Mouse (Mus musculus): ENCODE measurements around the gene Kif27. TPM values are rescaled to one million over a fixed set of nuclear protein-coding genes. Genes with fewer than 3 reads are reported as not detected.

Gene Kif27
- polyA plus RNA-seq, 1 experiment: not detected

- 85% methylated on average over 3 of the region's 3 CpGs for WGBS
Measured at GRCm38 (mm10) chr13:58280528-58280927, 78.4 kb downstream of the Kif27 start.

GRCm38 (mm10) chr13:58276256-58276655 is 82.7 kb downstream of the Kif27 start:
- no peak for TF ChIP-seq POLR2A (IDR thresholded peaks at IDR 0.05; ENCODE audit: insufficient read depth, low read depth, low read length)
- no peak for TF ChIP-seq CTCF (IDR thresholded peaks at IDR 0.05; ENCODE audit: insufficient read depth, low read depth, low read length)
- H3K27ac ChIP-seq (ENCODE audit: insufficient read depth, low read depth, low read length): no peak overlapping the region
- H3K4me3 ChIP-seq (ENCODE audit: insufficient read depth, low read depth, low read length): no peak overlapping the region
- H3K4me1 ChIP-seq (ENCODE audit: control insufficient read depth, insufficient read depth, low read length): peaks cover 7% of the 10 kb centered on the region
- 79% methylated on average over 10 of the region's 10 CpGs for WGBS

More at GRCm38 (mm10) chr13:58280528-58280927, 78.4 kb downstream of the Kif27 start:
- Histone ChIP-seq H3K27ac (ENCODE audit: insufficient read depth, low read depth, low read length) (no peak overlapping the region), H3K4me3 (ENCODE audit: insufficient read depth, low read depth, low read length) (no peak overlapping the region), H3K4me1 (ENCODE audit: control insufficient read depth, insufficient read depth, low read length) (no peaks in the 10 kb centered on the region)
- TF ChIP-seq POLR2A (IDR thresholded peaks at IDR 0.05; ENCODE audit: insufficient read depth, low read depth, low read length): no peak
- TF ChIP-seq CTCF (IDR thresholded peaks at IDR 0.05; ENCODE audit: insufficient read depth, low read depth, low read length): no peak

GRCm38 (mm10) chr13:58275599-58275998 is 83.3 kb downstream of the Kif27 start, which contains the start of gene Gkap1:
TSS of gene Gkap1 (minus strand) at chr13:58275699.
- Histone ChIP-seq H3K27ac (ENCODE audit: insufficient read depth, low read depth, low read length) (no peak within 1 kb of the TSS), H3K4me1 (ENCODE audit: control insufficient read depth, insufficient read depth, low read length) (peaks cover 7% of the 10 kb centered on the region), H3K4me3 (ENCODE audit: insufficient read depth, low read depth, low read length) (peak within 1 kb of the TSS; percentile 93)
- 79% methylated on average over 8 of the region's 8 CpGs for WGBS
- TF ChIP-seq POLR2A (IDR thresholded peaks at IDR 0.05; ENCODE audit: insufficient read depth, low read depth, low read length) (no peak), CTCF (IDR thresholded peaks at IDR 0.05; ENCODE audit: insufficient read depth, low read depth, low read length) (no peak)

GRCm38 (mm10) chr13:58275076-58275475 is 83.8 kb downstream of the Kif27 start:
- H3K4me3 ChIP-seq (ENCODE audit: insufficient read depth, low read depth, low read length): peak overlapping the region; percentile 93
- TF ChIP-seq CTCF (IDR thresholded peaks at IDR 0.05; ENCODE audit: insufficient read depth, low read depth, low read length) (no peak), POLR2A (IDR thresholded peaks at IDR 0.05; ENCODE audit: insufficient read depth, low read depth, low read length) (no peak)
- H3K27ac ChIP-seq (ENCODE audit: insufficient read depth, low read depth, low read length): no peak overlapping the region
- 27% methylated on average over 9 of the region's 9 CpGs for WGBS
- H3K4me1 ChIP-seq (ENCODE audit: control insufficient read depth, insufficient read depth, low read length): peaks cover 7% of the 10 kb centered on the region

- H3K27ac ChIP-seq (ENCODE audit: insufficient read depth, low read depth, low read length): no peak overlapping the region
- TF ChIP-seq POLR2A (IDR thresholded peaks at IDR 0.05; ENCODE audit: insufficient read depth, low read depth, low read length) (no peak), CTCF (IDR thresholded peaks at IDR 0.05; ENCODE audit: insufficient read depth, low read depth, low read length) (no peak)
- under 1% methylated on average over 84 of the region's 84 CpGs for WGBS
- peaks cover 7% of the 10 kb centered on the region for H3K4me1 ChIP-seq (ENCODE audit: control insufficient read depth, insufficient read depth, low read length)
- H3K4me3 ChIP-seq (ENCODE audit: insufficient read depth, low read depth, low read length): peak overlapping the region; percentile 93
Measured at GRCm38 (mm10) chr13:58274259-58274991, 84.5 kb downstream of the Kif27 start.

- H3K4me3 ChIP-seq (ENCODE audit: insufficient read depth, low read depth, low read length): peak overlapping the region; percentile 93
- no peak overlapping the region for H3K27ac ChIP-seq (ENCODE audit: insufficient read depth, low read depth, low read length)
- peaks cover 7% of the 10 kb centered on the region for H3K4me1 ChIP-seq (ENCODE audit: control insufficient read depth, insufficient read depth, low read length)
- under 1% methylated on average over 115 of the region's 115 CpGs for whole genome bisulfite sequencing
- TF ChIP-seq POLR2A (IDR thresholded peaks at IDR 0.05; ENCODE audit: insufficient read depth, low read depth, low read length): no peak
- TF ChIP-seq CTCF (IDR thresholded peaks at IDR 0.05; ENCODE audit: insufficient read depth, low read depth, low read length): no peak
Measured at GRCm38 (mm10) chr13:58273411-58274258, 85.3 kb downstream of the Kif27 start.

GRCm38 (mm10) chr13:58266864-58267263 is 92.1 kb downstream of the Kif27 start:
- H3K4me1 ChIP-seq (ENCODE audit: control insufficient read depth, insufficient read depth, low read length): no peaks in the 10 kb centered on the region
- WGBS: 88% methylated on average over 3 of the region's 3 CpGs
- H3K4me3 ChIP-seq (ENCODE audit: insufficient read depth, low read depth, low read length): no peak overlapping the region
- H3K27ac ChIP-seq (ENCODE audit: insufficient read depth, low read depth, low read length): no peak overlapping the region
- TF ChIP-seq POLR2A (IDR thresholded peaks at IDR 0.05; ENCODE audit: insufficient read depth, low read depth, low read length) (no peak), CTCF (IDR thresholded peaks at IDR 0.05; ENCODE audit: insufficient read depth, low read depth, low read length) (no peak)

- H3K4me1 ChIP-seq (ENCODE audit: control insufficient read depth, insufficient read depth, low read length): no peaks in the 10 kb centered on the region
- 86% methylated on average over 8 of the region's 8 CpGs for WGBS
- H3K4me3 ChIP-seq (ENCODE audit: insufficient read depth, low read depth, low read length): no peak overlapping the region
- H3K27ac ChIP-seq (ENCODE audit: insufficient read depth, low read depth, low read length): no peak overlapping the region
- TF ChIP-seq CTCF (IDR thresholded peaks at IDR 0.05; ENCODE audit: insufficient read depth, low read depth, low read length) (no peak), POLR2A (IDR thresholded peaks at IDR 0.05; ENCODE audit: insufficient read depth, low read depth, low read length) (no peak)
Measured at GRCm38 (mm10) chr13:58263546-58263945, 95.4 kb downstream of the Kif27 start.

GRCm38 (mm10) chr13:58261674-58262073 is 97.2 kb downstream of the Kif27 start:
- 86% methylated on average over 4 of the region's 4 CpGs for WGBS
- no peak for TF ChIP-seq POLR2A (IDR thresholded peaks at IDR 0.05; ENCODE audit: insufficient read depth, low read depth, low read length)
- no peak for TF ChIP-seq CTCF (IDR thresholded peaks at IDR 0.05; ENCODE audit: insufficient read depth, low read depth, low read length)
- no peak overlapping the region for H3K4me3 ChIP-seq (ENCODE audit: insufficient read depth, low read depth, low read length)
- H3K27ac ChIP-seq (ENCODE audit: insufficient read depth, low read depth, low read length): no peak overlapping the region
- no peaks in the 10 kb centered on the region for H3K4me1 ChIP-seq (ENCODE audit: control insufficient read depth, insufficient read depth, low read length)
